Mouse (Mus musculus): ENCODE data around the gene Ptx4.
A peak's percentile ranks its signal among the peaks of the same experiment; 100 is the strongest.

The Ptx4 gene

DNA sequence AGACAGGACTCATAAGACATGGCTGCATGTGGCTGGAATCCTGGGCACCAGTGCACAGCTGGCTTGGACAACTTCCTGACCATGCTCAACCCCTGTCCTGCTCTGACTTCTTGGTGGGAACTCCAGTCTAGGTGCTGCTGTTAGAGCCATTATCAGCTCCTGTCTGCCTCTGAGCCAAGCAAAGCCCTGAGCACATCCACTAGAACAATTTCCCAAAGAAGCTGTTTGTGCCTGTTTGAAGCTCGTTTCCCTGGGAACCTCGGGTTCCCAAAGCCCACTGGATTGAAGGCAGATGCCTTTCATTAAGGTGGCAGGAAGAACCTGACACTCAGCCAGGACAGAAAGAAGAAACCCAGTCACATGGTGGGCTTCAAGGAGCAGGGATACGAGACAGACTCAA lies at the start of gene Ptx4:
Gene Ptx4 (plus strand): TSS at position 355 of the 400 bp plus-strand sequence.
- no peak for DNase-seq

GRCm38 (mm10) chr17:25076906-25077305 lies 43.7 kb upstream of the Ptx4 start:
- no peak for DNase-seq

DNA sequence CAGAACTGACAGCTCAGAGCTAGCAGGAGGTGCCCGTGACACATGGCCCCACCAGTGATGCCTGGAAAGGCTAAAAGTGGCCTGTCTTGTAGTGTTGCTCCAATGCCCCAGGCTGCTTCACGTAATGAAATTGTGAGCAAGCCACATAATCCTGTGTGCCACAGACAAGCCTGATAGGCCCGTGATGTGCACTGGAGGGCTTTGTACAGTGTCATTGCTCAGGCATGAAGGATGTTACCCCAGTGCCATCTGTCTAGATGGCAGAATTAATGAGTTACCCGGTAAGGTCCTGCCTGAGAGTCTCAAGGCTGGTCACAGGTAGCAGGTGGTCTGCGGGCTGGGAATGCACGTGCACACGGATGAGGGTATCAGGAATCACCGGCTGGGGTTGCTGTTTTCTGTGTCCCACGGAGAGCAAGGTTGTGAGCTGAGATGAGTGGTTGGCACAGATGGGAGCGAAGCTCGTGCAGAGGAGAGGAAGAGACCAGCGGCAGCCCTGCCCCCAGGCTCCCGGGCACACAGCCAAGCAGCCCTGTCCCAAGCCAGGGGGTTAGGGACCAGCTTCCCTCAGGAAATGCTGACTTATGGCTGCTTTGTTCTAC lies 42.7 kb upstream of the Ptx4 start:
- DNase-seq = no peak

- DNase-seq = no peak
Measured at GRCm38 (mm10) chr17:25080210-25080609, 40.4 kb upstream of the Ptx4 start.

DNA sequence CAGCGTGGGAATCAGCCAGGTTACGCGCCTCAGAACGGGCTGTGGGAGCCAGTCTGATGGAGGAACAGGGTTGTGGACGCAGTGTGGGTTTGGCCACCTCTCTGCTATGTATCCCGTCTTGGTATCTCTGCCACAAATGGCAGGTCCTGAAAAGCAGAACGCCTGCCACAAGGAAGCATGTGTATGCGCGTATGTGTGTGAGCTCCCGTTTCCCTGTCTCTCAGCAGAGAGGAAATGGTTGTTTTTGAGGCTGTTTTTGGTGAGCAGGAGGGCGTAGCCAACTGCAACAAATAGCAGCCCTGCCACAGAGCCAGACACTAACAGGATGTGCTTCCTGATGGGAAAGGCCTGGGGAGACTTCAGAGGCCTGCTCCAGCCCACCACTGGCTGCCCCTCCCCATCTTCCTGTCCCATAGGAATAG lies 39.6 kb upstream of the Ptx4 start:
- DNase-seq = no peak

- DNase-seq = no peak
Measured at GRCm38 (mm10) chr17:25082081-25082847, 38.3 kb upstream of the Ptx4 start.

DNA sequence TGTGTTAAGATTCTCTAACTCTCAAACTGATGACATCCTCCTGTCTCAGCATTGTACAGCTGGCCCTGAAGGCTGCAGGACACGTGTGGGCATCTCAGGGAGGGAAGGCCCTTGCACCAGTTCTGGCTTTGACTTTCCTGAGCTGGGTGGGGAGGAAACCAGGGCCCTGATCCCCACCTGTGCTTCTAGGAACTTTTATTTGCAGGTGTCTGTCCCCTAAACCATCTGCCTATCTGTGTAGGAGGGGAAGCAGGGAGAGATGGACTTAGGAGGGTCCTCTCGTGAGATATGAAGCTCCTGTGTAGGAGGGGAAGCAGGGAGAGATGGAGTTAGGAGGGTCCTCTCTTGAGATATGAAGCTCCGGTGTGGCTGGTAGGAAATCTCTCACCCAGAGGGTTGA lies 37.7 kb upstream of the Ptx4 start:
- DNase-seq = no peak

GRCm38 (mm10) chr17:25083444-25083931 lies 37.1 kb upstream of the Ptx4 start, which contains the start of gene Tmem204:
TSS of gene Tmem204 (minus strand) at chr17:25083591.
- DNase-seq = no peak

DNA sequence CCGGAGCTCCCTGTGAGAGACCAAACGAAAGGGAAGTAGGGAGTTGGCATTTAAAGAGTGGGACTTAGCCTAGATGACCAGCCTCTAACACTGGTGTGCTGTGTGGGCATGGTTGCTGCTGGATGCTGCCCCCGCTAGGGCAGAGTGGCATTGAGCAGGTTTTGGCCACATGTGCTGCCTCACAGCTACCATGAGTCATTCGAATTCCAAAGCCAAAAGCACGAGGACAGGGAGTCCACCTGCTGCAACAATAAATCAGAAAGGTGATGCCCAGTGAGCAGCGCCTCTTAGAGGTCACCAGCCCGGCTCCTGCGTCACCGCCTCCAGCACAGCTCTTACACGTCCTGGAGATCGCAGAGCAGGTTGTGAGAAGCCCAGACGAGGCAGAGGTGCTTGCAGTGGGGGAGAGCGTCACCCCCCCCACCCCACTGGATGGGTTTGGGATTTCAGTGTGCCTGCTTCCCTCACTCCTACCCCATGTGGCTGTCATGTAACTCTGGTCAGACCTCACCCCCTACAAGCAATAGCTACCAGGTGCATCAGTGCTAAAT lies 35.6 kb upstream of the Ptx4 start:
- no peak for DNase-seq

- no peak for DNase-seq
Measured at GRCm38 (mm10) chr17:25086724-25087123, 33.8 kb upstream of the Ptx4 start.

- DNase-seq = no peak
Measured at GRCm38 (mm10) chr17:25089158-25089557, 31.4 kb upstream of the Ptx4 start.

GRCm38 (mm10) chr17:25090450-25090849 lies 30.1 kb upstream of the Ptx4 start:
- DNase-seq = no peak

DNA sequence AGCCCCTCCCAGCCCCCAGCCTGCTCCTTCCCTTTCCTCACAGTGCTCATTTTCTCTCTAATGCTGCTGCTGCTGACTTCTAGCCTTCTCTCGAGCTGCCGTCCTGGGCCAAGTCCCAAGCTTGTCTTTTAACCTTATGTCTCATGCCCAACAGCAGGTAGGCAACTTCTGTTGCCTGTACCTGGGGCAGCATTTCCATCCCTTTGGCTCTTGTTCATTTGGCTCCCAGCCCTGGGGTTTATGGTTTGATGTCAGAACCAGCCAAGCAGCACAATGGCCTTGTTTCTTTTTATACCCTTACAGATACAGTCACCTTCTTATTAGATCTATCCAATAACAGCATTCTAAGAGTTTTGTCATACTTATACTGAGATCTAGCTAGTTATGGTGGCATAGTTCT lies 24.3 kb upstream of the Ptx4 start:
- DNase-seq = no peak

DNA sequence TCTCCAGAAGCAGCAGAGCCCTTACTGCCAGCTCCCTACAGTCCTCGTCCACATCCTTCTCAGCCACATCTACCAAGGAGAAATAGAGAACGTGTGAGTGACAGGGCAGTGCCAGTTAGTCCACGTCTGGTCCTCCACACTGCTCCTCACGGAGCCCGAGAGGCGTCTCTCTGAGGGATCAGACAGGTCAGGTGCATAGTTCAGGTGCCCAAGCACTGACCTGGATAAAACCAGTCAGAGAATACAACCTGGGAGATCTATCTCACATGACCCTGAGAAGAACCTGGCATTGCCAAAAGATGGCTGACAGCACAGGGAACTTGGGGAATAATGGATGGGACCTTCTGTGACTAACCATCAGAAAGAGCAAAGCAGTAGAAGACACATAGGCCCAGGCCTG lies 20.5 kb upstream of the Ptx4 start:
- DNase-seq = no peak

DNA sequence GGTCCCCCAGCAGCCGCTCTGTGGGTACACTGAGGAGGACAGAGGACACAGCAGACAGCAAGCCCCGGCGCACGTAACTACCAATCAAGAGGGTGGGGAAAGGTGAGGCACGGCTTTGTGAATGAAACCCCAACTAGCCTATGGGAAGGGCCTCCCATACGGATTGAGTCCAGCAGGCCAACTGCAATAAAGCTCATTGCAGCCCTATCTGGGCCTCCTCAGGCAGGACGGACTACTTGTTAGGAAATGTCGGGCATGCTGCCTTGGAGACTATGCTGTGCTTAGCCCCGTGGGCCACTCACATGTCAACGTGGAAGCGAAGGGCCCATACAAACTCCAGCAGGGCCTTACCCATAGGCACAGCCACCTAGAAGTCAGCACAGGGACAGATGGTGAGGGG lies 19.2 kb upstream of the Ptx4 start:
- DNase-seq = no peak

DNA sequence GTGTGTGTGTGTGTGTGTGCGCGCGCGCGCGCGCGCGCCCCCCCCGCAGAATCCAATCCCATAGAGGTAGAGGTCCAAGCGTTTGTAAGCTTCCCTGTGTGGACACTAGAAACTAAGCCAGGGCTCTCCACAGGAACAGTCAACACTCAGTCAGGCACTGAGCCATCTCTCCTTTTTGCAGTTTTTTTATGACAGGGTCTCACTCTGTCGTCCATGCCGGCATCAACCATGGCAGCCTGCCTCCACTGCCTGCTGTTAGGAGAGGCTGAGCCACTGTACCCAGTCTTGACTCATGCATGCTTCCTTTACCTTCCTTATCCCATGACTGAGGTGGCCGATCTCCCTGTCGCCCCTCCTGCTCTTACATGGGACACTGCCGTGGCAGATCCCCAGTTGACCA lies 12.8 kb upstream of the Ptx4 start:
- DNase-seq = no peak

DNA sequence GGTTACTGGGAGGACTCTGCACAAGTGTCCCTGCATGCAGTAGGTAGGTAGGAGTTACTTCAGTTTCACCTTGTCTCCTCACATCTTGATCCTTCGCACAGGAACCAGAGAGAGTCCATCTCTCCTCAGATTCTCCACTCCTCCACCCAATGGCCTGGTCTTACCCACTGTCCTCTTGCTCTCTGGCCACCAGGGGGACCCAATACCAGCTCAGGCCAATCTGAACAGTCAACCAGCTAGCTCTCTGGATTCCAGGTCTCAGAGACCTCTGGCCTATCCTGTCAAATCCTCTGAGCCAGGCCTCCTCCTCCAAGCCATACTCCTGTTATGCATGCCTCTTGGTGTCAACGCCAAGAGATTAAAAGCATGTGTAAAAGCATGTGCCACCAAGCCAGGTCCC lies 11.0 kb upstream of the Ptx4 start:
- DNase-seq = peak; percentile 34

- DNase-seq = no peak
Measured at GRCm38 (mm10) chr17:25110590-25110989, 10.0 kb upstream of the Ptx4 start.

DNA sequence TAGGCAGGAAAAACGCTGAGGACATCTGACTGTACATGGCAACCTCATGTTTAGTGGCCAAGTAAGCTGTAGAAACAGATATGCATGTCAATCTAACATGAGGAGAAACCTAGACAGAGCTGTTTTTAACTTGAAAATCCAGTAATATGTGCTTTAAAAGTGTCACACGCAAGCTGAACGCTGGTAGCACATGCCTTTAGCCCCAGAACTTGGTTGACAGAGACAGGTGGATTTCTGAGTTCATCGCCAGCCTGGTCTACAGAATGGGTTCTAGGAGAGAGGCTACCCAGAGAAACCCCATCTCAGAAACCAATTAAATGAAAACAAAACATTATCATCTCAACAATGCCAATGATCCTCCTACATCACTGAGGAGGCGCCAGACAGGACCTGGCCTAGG lies 9.3 kb upstream of the Ptx4 start:
- DNase-seq = no peak

GRCm38 (mm10) chr17:25111739-25112422 lies 8.7 kb upstream of the Ptx4 start:
- DNase-seq = no peak

GRCm38 (mm10) chr17:25112423-25112810 lies 8.1 kb upstream of the Ptx4 start:
- DNase-seq = no peak

GRCm38 (mm10) chr17:25114908-25115645 lies 5.5 kb upstream of the Ptx4 start:
- no peak for DNase-seq

Measured in thymus, postnatal 4 days (tissue).